Mouse (Mus musculus) CH12.LX (cell line): Measurements from ENCODE around the gene Cenph.

Experiments used
- CTCF ChIP-seq, 2 experiments: IDR thresholded peaks in 1 of 2; conservative IDR thresholded peaks in 1 of 2; 2 replicates each; pipeline ENCODE4 v1.5.1; 2011 to 2012; ENCODE audit warnings: low read depth in 2 of 2, low read length in 2 of 2, improper control_type of control experiment in 1 of 2, inconsistent platforms in 1 of 2, mild to moderate bottlenecking in 1 of 2, moderate library complexity in 1 of 2
- ELF1 ChIP-seq: IDR thresholded peaks from 2 replicates; pipeline ENCODE4 v1.6.1; 2014; ENCODE audit warnings: low read depth, mild to moderate bottlenecking, inconsistent platforms, low read length, improper control_type of control experiment
- GABPA ChIP-seq: IDR thresholded peaks from 2 replicates; pipeline ENCODE4 v1.6.1; 2012; ENCODE audit warnings: low read depth, low read length, improper control_type of control experiment, inconsistent platforms; ENCODE audit not compliant: insufficient replicate concordance
- HCFC1 ChIP-seq: IDR thresholded peaks from 2 replicates; pipeline ENCODE4 v1.6.1; 2012; ENCODE audit warnings: low read depth, mild to moderate bottlenecking, inconsistent platforms, low read length, improper control_type of control experiment
- JUND ChIP-seq: conservative IDR thresholded peaks from 2 replicates; pipeline ENCODE4 v1.6.1; 2011; ENCODE audit warnings: low read depth, low read length, improper control_type of control experiment
- MAFK ChIP-seq: IDR thresholded peaks from 2 replicates; pipeline ENCODE4 v1.6.1; 2011; ENCODE audit warnings: low read length, improper control_type of control experiment; ENCODE audit not compliant: insufficient replicate concordance
- MEF2A ChIP-seq: IDR thresholded peaks from 2 replicates; pipeline ENCODE4 v1.6.1; 2014; ENCODE audit warnings: low read depth, mild to moderate bottlenecking, inconsistent platforms, low read length, improper control_type of control experiment, borderline replicate concordance
- NELFE ChIP-seq: IDR thresholded peaks from 2 replicates; pipeline ENCODE4 v1.6.1; 2011; ENCODE audit warnings: low read depth, low read length, improper control_type of control experiment
- POLR2A ChIP-seq: IDR thresholded peaks from 2 replicates; pipeline ENCODE4 v1.6.1; 2011; ENCODE audit warnings: low read depth, mild to moderate bottlenecking, improper control_type of control experiment, low read length
- POLR2AphosphoS2 ChIP-seq: IDR thresholded peaks from 2 replicates; pipeline ENCODE4 v1.6.1; 2011; ENCODE audit warnings: low read depth, low read length, improper control_type of control experiment
- SMC3 ChIP-seq: IDR thresholded peaks from 2 replicates; pipeline ENCODE4 v1.6.1; 2011; ENCODE audit warnings: low read depth, low read length, improper control_type of control experiment
- USF2 ChIP-seq: conservative IDR thresholded peaks from 2 replicates; pipeline ENCODE4 v1.6.1; 2011; ENCODE audit warnings: low read depth, low read length, improper control_type of control experiment

DNA sequence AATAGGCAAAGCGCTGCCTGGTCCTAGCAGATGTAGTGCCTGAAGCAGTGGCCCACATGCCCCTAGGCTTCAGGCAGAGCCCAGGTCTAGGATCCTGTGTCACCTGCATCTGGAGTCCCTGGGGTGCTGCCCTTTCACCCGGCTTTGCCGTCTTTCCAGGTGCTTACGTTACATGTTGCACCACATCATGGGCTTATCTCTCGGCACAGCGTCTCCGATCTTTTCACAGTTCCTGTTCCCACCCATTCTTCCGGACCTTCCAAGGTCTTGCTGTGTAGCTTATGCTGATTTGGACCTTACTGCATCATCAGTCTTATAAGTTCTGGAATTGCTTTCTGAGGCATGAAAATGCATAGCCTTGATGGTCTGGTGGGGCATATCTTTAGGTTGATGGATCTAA, 23.2 kb downstream of the Cenph start:
- TF ChIP-seq CTCF (conservative IDR thresholded peaks at IDR 0.05 in 1 of 2, IDR thresholded peaks at IDR 0.05 in 1 of 2; ENCODE audit: low read depth in 2 of 2, low read length in 2 of 2): no peak
- no peak for TF ChIP-seq GABPA
- no peak for TF ChIP-seq POLR2A
- TF ChIP-seq JUND: no peak
- TF ChIP-seq SMC3: no peak
- TF ChIP-seq ELF1: no peak
- no peak for TF ChIP-seq POLR2AphosphoS2
- no peak for TF ChIP-seq MEF2A
- no peak for TF ChIP-seq MAFK
- TF ChIP-seq NELFE: no peak
- TF ChIP-seq USF2: no peak
- TF ChIP-seq HCFC1: no peak
